Mouse (Mus musculus): ENCODE results near the gene Iffo2. TPM values are rescaled to one million over a fixed set of nuclear protein-coding genes. Genes with fewer than 3 reads are reported as not detected.
"Not testable (repeated sequence)": the region's sequence is repeated elsewhere in the genome, so short reads cannot be mapped to it uniquely, and the experiment has no call there.

Iffo2 gene
- polyA plus RNA-seq (2014; fragmentation: Nextera tagmentation; extraction: Ambion mirVana), result 3.3 and 4.8 TPM in 2 replicates

GRCm38 (mm10) chr4:139530248-139530647 is at the start of gene Iffo2:
Gene Iffo2, plus strand, starts transcription at chr4:139530548.
- ATAC-seq (ENCODE audit: low FRiP score), result not testable (repeated sequence)

GRCm38 (mm10) chr4:139481400-139481799 is 48.9 kb upstream of the Iffo2 start:
- H3K36me3 ChIP-seq (ENCODE audit: control insufficient read depth, insufficient read depth, low read length), result peaks cover 27% of the 10 kb centered on the region

More at GRCm38 (mm10) chr4:139530248-139530647, at the start of gene Iffo2:
- not testable (repeated sequence) for H3K27me3 ChIP-seq (ENCODE audit: control insufficient read depth, insufficient read depth, low read length); H3K9ac ChIP-seq (ENCODE audit: low read depth, low read length); H3K4me1 ChIP-seq (replicated peaks; ENCODE audit: control insufficient read depth, insufficient read depth, low read length); H3K4me3 ChIP-seq (ENCODE audit: low read depth, low read length); H3K9me3 ChIP-seq (ENCODE audit: control insufficient read depth, low read length); H3K27ac ChIP-seq (ENCODE audit: low read depth, low read length); DNase-seq (ENCODE audit: low spot score); H3K4me2 ChIP-seq (replicated peaks; ENCODE audit: low read depth, low read length); H3K36me3 ChIP-seq (ENCODE audit: control insufficient read depth, insufficient read depth, low read length)
- WGBS, result 82% methylated on average over 5 of the region's 5 CpGs

DNA sequence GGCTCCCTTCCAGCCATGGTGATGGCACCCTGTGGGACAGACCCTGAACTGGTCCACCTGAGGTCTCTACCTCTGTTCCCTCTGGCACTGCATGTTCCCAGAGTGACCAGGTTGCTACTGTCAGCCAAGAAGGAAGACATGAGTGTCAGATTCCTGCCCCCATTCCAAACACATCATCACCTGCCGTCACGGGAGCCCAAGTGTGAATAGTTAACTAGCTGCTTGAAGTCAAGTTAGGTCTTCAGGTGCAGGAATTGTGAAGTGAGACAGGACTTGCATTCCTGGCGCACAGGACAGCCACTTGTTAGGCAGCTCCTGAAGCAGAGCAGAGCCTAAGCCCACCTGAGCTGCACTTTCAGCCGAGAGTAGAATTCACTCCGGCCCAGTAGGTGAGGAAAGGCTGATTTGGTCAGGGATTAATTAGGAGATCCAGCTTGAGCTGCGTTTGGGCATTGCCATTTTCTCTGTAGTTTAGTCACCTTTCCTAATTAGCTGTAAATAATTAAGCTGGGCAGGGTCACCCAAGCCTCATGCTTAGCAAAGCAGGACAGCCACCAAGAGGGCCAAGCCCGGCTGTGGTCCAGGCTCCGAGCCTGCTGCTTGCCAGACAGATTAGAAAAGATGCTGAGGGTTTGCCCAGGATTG is 46.8 kb upstream of the Iffo2 start:
- WGBS, result 92% methylated on average over 8 of the region's 8 CpGs
- no peak for ATAC-seq (ENCODE audit: low FRiP score)
- Histone ChIP-seq H3K4me1 (replicated peaks; ENCODE audit: control insufficient read depth, insufficient read depth, low read length) (no peaks in the 10 kb centered on the region), H3K4me3 (ENCODE audit: low read depth, low read length) (no peak overlapping the region), H3K9ac (ENCODE audit: low read depth, low read length) (no peak overlapping the region), H3K27ac (ENCODE audit: low read depth, low read length) (no peak overlapping the region), H3K36me3 (ENCODE audit: control insufficient read depth, insufficient read depth, low read length) (peaks cover 24% of the 10 kb centered on the region; the same call in 1 of the 2 replicates), H3K27me3 (ENCODE audit: control insufficient read depth, insufficient read depth, low read length) (no peaks in the 10 kb centered on the region), H3K4me2 (replicated peaks; ENCODE audit: low read depth, low read length) (no peak overlapping the region), H3K9me3 (ENCODE audit: control insufficient read depth, low read length) (no peaks in the 10 kb centered on the region)
- DNase-seq (ENCODE audit: low spot score), result no peak

More at GRCm38 (mm10) chr4:139481400-139481799, 48.9 kb upstream of the Iffo2 start:
- Histone ChIP-seq H3K4me2 (replicated peaks; ENCODE audit: low read depth, low read length) (no peak overlapping the region), H3K9me3 (ENCODE audit: control insufficient read depth, low read length) (no peaks in the 10 kb centered on the region), H3K4me1 (replicated peaks; ENCODE audit: control insufficient read depth, insufficient read depth, low read length) (no peaks in the 10 kb centered on the region), H3K9ac (ENCODE audit: low read depth, low read length) (no peak overlapping the region), H3K27me3 (ENCODE audit: control insufficient read depth, insufficient read depth, low read length) (no peaks in the 10 kb centered on the region), H3K27ac (ENCODE audit: low read depth, low read length) (no peak overlapping the region), H3K4me3 (ENCODE audit: low read depth, low read length) (no peak overlapping the region)
- no peak for ATAC-seq (ENCODE audit: low FRiP score)
- WGBS, result 94% methylated on average over 1 of the region's 1 CpGs
- no peak for DNase-seq (ENCODE audit: low spot score)

DNA sequence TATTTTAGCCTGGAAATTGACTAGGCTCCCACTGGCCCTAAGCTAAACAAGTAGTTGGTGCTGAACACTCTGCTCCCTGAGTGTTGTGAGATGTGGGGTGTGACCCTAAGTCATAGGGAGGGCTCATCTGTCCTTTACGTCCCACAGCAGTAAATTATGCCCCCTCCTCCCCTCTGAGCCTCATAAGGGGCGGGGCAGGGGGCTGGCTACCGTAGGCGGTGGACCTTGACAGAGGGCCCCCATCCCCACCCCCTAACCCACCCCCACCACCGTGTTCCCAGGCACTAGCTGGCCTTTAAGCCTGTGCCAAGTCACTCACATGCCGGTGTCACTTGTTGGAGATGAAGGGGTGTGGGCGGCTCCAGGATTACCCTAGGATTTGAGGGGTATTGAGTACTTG is 45.9 kb upstream of the Iffo2 start:
- Histone ChIP-seq H3K9me3 (ENCODE audit: control insufficient read depth, low read length) (no peaks in the 10 kb centered on the region), H3K36me3 (ENCODE audit: control insufficient read depth, insufficient read depth, low read length) (peaks cover 21% of the 10 kb centered on the region; the same call in 1 of the 2 replicates), H3K4me1 (replicated peaks; ENCODE audit: control insufficient read depth, insufficient read depth, low read length) (no peaks in the 10 kb centered on the region)

GRCm38 (mm10) chr4:139487085-139487484 is 43.3 kb upstream of the Iffo2 start:
- Histone ChIP-seq H3K27ac (ENCODE audit: low read depth, low read length) (no peak overlapping the region), H3K9me3 (ENCODE audit: control insufficient read depth, low read length) (no peaks in the 10 kb centered on the region), H3K36me3 (ENCODE audit: control insufficient read depth, insufficient read depth, low read length) (peaks cover 18% of the 10 kb centered on the region; the same call in 1 of the 2 replicates), H3K4me2 (replicated peaks; ENCODE audit: low read depth, low read length) (no peak overlapping the region), H3K9ac (ENCODE audit: low read depth, low read length) (no peak overlapping the region), H3K4me3 (ENCODE audit: low read depth, low read length) (no peak overlapping the region), H3K27me3 (ENCODE audit: control insufficient read depth, insufficient read depth, low read length) (no peaks in the 10 kb centered on the region), H3K4me1 (replicated peaks; ENCODE audit: control insufficient read depth, insufficient read depth, low read length) (no peaks in the 10 kb centered on the region)
- 45% methylated on average over 10 of the region's 10 CpGs for WGBS
- DNase-seq (ENCODE audit: low spot score) (no peak), ATAC-seq (ENCODE audit: low FRiP score) (no peak)

More for the DNA sequence above, 45.9 kb upstream of the Iffo2 start:
- DNase-seq (ENCODE audit: low spot score) (no peak), ATAC-seq (ENCODE audit: low FRiP score) (no peak)
- 73% methylated on average over 7 of the region's 7 CpGs for WGBS
- Histone ChIP-seq H3K27me3 (ENCODE audit: control insufficient read depth, insufficient read depth, low read length) (no peaks in the 10 kb centered on the region), H3K4me3 (ENCODE audit: low read depth, low read length) (no peak overlapping the region), H3K27ac (ENCODE audit: low read depth, low read length) (no peak overlapping the region), H3K9ac (ENCODE audit: low read depth, low read length) (no peak overlapping the region), H3K4me2 (replicated peaks; ENCODE audit: low read depth, low read length) (no peak overlapping the region)

GRCm38 (mm10) chr4:139488325-139488724 is 42.0 kb upstream of the Iffo2 start:
- Histone ChIP-seq H3K27ac (ENCODE audit: low read depth, low read length) (no peak overlapping the region), H3K9me3 (ENCODE audit: control insufficient read depth, low read length) (no peaks in the 10 kb centered on the region), H3K4me2 (replicated peaks; ENCODE audit: low read depth, low read length) (no peak overlapping the region), H3K4me1 (replicated peaks; ENCODE audit: control insufficient read depth, insufficient read depth, low read length) (no peaks in the 10 kb centered on the region; the same call in 1 of the 2 replicates), H3K4me3 (ENCODE audit: low read depth, low read length) (no peak overlapping the region), H3K9ac (ENCODE audit: low read depth, low read length) (no peak overlapping the region), H3K27me3 (ENCODE audit: control insufficient read depth, insufficient read depth, low read length) (no peaks in the 10 kb centered on the region), H3K36me3 (ENCODE audit: control insufficient read depth, insufficient read depth, low read length) (peaks cover 14% of the 10 kb centered on the region; the same call in 1 of the 2 replicates)
- ATAC-seq (ENCODE audit: low FRiP score), result no peak
- 95% methylated on average over 5 of the region's 5 CpGs for WGBS
- DNase-seq (ENCODE audit: low spot score), result no peak

- Histone ChIP-seq H3K27me3 (ENCODE audit: control insufficient read depth, insufficient read depth, low read length) (no peaks in the 10 kb centered on the region), H3K4me2 (replicated peaks; ENCODE audit: low read depth, low read length) (no peak overlapping the region), H3K9ac (ENCODE audit: low read depth, low read length) (no peak overlapping the region), H3K36me3 (ENCODE audit: control insufficient read depth, insufficient read depth, low read length) (peaks cover 5% of the 10 kb centered on the region; the same call in 1 of the 2 replicates), H3K4me1 (replicated peaks; ENCODE audit: control insufficient read depth, insufficient read depth, low read length) (no peaks in the 10 kb centered on the region; the same call in 1 of the 2 replicates), H3K4me3 (ENCODE audit: low read depth, low read length) (no peak overlapping the region), H3K27ac (ENCODE audit: low read depth, low read length) (no peak overlapping the region), H3K9me3 (ENCODE audit: control insufficient read depth, low read length) (no peaks in the 10 kb centered on the region)
- no peak for ATAC-seq (ENCODE audit: low FRiP score)
- DNase-seq (ENCODE audit: low spot score), result no peak
- WGBS, result 80% methylated on average over 1 of the region's 1 CpGs
Measured at GRCm38 (mm10) chr4:139489946-139490345, 40.4 kb upstream of the Iffo2 start.

DNA sequence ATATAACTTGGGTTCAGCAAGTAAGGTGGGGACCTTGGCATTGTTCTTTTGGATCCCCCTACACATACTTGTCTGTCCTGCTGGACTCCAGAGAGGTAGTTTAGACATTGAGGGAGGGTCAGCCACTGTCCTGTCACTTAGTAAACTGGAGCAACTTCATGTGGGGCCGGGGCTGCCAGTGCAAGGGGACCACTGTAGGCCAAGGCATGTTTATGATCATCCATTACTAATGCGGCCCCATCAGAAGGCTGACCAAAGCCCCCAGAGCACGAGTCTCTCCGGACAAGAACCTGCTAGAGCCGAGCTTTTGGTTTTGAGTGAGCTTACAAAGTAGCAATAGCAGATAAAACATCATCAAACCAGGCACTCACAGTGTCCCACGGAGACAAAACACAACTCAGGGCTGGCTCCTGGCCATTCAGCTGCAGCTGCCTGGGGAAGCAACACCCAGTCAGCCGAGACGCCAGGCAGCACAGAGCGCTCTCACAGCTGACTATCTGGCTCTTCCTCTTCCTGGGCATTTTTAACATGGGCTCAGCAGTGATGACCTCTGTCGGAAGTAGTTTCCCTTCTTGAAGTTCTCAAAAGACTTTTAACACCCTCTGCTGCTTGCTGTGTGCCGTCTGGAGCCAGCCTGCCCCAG is 39.8 kb upstream of the Iffo2 start:
- 89% methylated on average over 11 of the region's 11 CpGs for WGBS
- H3K4me2 ChIP-seq (replicated peaks; ENCODE audit: low read depth, low read length), result no peak overlapping the region
- no peak overlapping the region for H3K27ac ChIP-seq (ENCODE audit: low read depth, low read length)
- DNase-seq (ENCODE audit: low spot score) (no peak), ATAC-seq (ENCODE audit: low FRiP score) (no peak)
- peaks cover 5% of the 10 kb centered on the region; the same call in 1 of the 2 replicates for H3K36me3 ChIP-seq (ENCODE audit: control insufficient read depth, insufficient read depth, low read length)
- no peaks in the 10 kb centered on the region for H3K9me3 ChIP-seq (ENCODE audit: control insufficient read depth, low read length)
- no peak overlapping the region for H3K9ac ChIP-seq (ENCODE audit: low read depth, low read length)
- no peak overlapping the region for H3K4me3 ChIP-seq (ENCODE audit: low read depth, low read length)
- H3K4me1 ChIP-seq (replicated peaks; ENCODE audit: control insufficient read depth, insufficient read depth, low read length), result no peaks in the 10 kb centered on the region; the same call in 1 of the 2 replicates
- H3K27me3 ChIP-seq (ENCODE audit: control insufficient read depth, insufficient read depth, low read length), result no peaks in the 10 kb centered on the region

All from hindbrain, embryonic 11.5 days (tissue).